Mouse (Mus musculus) lung, postnatal 0 days (tissue): ENCODE measurements at regions not wholly inside any gene's neighbourhood (a gene's known extent, or its start where the extent isn't known, plus 50 kb on each side); places are given as distances from the start of the nearest gene placed in this dataset.

Source experiments
- CTCF ChIP-seq: IDR thresholded peaks from 2 replicates; pipeline ENCODE4 v1.5.1; 2016; ENCODE audit warnings: antibody characterized with exemption, mild to moderate bottlenecking
- EP300 ChIP-seq: IDR thresholded peaks from 2 replicates; pipeline ENCODE4 v1.6.1; 2016; ENCODE audit warnings: antibody characterized with exemption, mild to moderate bottlenecking, control low read depth

DNA sequence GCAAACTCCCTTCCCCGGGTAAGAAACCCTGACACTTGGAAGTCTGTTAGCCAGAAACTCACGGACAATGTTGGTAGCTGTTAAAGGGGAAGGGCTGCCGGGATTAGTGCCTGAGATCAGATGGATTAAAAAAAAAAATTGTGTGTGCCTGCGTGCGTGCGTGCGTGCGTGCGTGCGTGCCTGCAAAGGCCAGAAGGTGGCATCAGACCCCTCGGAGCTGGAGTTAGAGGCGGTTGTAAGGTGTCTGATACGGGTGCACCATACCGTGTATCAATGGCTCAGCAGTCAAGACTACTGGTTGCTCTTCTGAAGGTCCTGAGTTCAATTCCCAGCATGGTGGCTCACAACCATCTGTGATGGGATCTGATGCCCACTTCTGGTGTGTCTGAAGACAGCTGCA, 59.0 kb upstream of the Ccdc167 start:
- TF ChIP-seq CTCF (no peak), EP300 (no peak)
